9 mouse cellular contexts compared by ENCODE assay signal in the genomic region with DNA sequence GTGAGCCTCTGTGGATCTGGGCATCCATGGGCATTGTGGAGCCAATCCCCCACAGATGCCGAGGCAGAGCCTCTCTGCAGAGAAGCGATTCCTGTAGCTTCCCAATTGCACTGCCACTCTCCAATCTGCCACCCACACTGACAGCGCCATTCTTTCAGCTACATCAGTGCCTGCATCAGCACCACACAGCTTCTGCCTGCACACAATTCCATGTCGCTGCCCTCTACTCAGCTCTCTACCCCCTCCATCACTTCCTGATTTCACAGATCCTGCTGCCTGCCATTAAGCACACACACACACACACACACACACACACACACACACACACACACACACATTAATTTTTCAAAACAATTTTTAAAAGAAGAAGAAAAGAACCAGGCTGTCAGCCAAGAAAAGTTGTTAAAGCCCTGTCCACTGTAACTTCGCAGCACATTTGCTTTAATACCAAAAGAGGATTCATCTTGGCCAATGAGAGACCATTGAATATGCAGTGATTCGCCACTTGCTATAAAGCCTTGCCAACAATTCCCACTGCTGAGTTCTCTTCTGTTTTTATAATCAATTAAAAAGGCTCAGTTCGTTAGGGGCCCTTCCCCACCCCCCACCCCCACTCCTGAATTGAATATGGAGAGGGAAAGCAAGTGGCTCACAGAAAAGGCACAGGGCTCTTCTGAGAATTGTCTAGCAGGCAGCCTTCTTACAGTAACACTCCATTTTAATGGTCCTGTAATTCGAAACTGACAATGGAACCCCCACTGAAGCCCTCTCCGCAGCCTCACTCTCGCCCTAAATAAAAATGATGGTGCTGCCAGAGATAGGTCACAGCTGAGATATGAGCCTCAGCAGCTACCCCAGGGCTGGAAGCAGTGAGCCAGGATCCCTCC.
DNase-seq lines count a peak whose midpoint lies in the region; ATAC-seq and TF ChIP-seq lines count a peak whose summit lies in the region.
"Had no signal": no experiment of that assay in that cellular context is flagged by ENCODE, and none has a peak within 500 bp of the region (broad histone marks: within the 10 kb centered on the region; RNA-seq: fewer than 3 reads in every experiment).

No protein-coding gene starts in this region.

- H3K9me3 ChIP-seq in limb, embryonic 13.5 days, result no peaks in the 10 kb centered on the region
- no peaks in the 10 kb centered on the region for H3K9me3 ChIP-seq in limb, embryonic 10.5 days (replicated peaks)

- peak; percentile 15; the same call in 1 of the 2 replicates for ATAC-seq in limb, embryonic 13.5 days (ENCODE audit: low FRiP score, low read depth)
- peak; percentile 77 for ATAC-seq in frontal cortex, adult (ENCODE audit: low TSS enrichment)
- no peak for ATAC-seq in megakaryocyte progenitor cell, adult 5-6 weeks (replicated peaks; ENCODE audit: poor library complexity)

- no peak for DNase-seq in limb, embryonic 10.5 days (ENCODE audit: low spot score)
- DNase-seq in layer of hippocampus, postnatal 10 days (ENCODE audit: low spot score in 2 of 2), result peak; percentile 39 to 45
- DNase-seq in right cerebral cortex, adult 18-20 months, result peak; percentile 62
- no peak for DNase-seq in gastrocnemius, adult 2 months
- no peak for DNase-seq in ovary, postnatal 14 days (ENCODE audit: low spot score)

- no peaks in the 10 kb centered on the region for H3K36me3 ChIP-seq in limb, embryonic 13.5 days
- H3K36me3 ChIP-seq in limb, embryonic 10.5 days, result no peaks in the 10 kb centered on the region

- intact Hi-C loops in gastrocnemius, adult 2 months (cut with DNase I), result no loop called here

- H3K27ac ChIP-seq in limb, embryonic 13.5 days, result no peak overlapping the region
- H3K27ac ChIP-seq in limb, embryonic 10.5 days, result no peak overlapping the region
- no peak overlapping the region for H3K27ac ChIP-seq in gastrocnemius, adult 2 months

- peaks cover 18% of the 10 kb centered on the region for H3K4me1 ChIP-seq in limb, embryonic 13.5 days
- peaks cover 11% of the 10 kb centered on the region for H3K4me1 ChIP-seq in limb, embryonic 10.5 days

- H3K27me3 ChIP-seq in limb, embryonic 13.5 days, result no peaks in the 10 kb centered on the region; the same call in 1 of the 2 replicates
- H3K27me3 ChIP-seq in limb, embryonic 10.5 days (ENCODE audit: low read depth, poor library complexity, severe bottlenecking), result 0 out of 2 replicates have a peak, but pooled peaks cover 4% of the 10 kb centered on the region

- no peak overlapping the region for H3K9ac ChIP-seq in limb, embryonic 13.5 days

- H3K4me2 ChIP-seq in limb, embryonic 13.5 days (replicated peaks), result no peak overlapping the region; the same call in 1 of the 2 replicates

- no peak overlapping the region for H3K4me3 ChIP-seq in limb, embryonic 13.5 days
- no peak overlapping the region for H3K4me3 ChIP-seq in limb, embryonic 10.5 days
- no peak overlapping the region for H3K4me3 ChIP-seq in gastrocnemius, adult 2 months
- H3K4me3 ChIP-seq: myocyte had no signal

- TF ChIP-seq CTCF in gastrocnemius, adult 2 months (IDR thresholded peaks at IDR 0.05), result no peak

- WGBS in limb, embryonic 13.5 days, result 28% methylated on average over 10 of the region's 10 CpGs
- WGBS in limb, embryonic 10.5 days, result 36% methylated on average over 10 of the region's 10 CpGs

Comparison
In these comparisons a context has a peak if more than half of its experiments do, and no peak if none do; other contexts are left out.
1. DNase-seq: peak in layer of hippocampus, postnatal 10 days (2 of 2) and right cerebral cortex, adult 18-20 months (single experiment); none in limb, embryonic 10.5 days (single experiment), gastrocnemius, adult 2 months (single experiment) and ovary, postnatal 14 days (single experiment).